Mouse (Mus musculus) MEL (cell line): ENCODE data around the gene Pou6f1.

ENCODE experiments used
- CHD1 ChIP-seq: IDR thresholded peaks from 2 replicates; pipeline ENCODE4 v1.6.1; 2012; ENCODE audit warnings: low read depth, mild to moderate bottlenecking, inconsistent platforms, low read length, improper control_type of control experiment
- GATA1 ChIP-seq: IDR thresholded peaks from 2 replicates; pipeline ENCODE4 v1.6.1; 2011; ENCODE audit warnings: low read depth, low read length, improper control_type of control experiment
- MAX ChIP-seq: IDR thresholded peaks from 2 replicates; pipeline ENCODE4 v1.6.1; 2011; ENCODE audit warnings: low read length, improper control_type of control experiment
- MEF2A ChIP-seq: IDR thresholded peaks from 2 replicates; pipeline ENCODE4 v1.6.1; 2014; ENCODE audit warnings: low read depth, mild to moderate bottlenecking, inconsistent platforms, low read length, improper control_type of control experiment; ENCODE audit not compliant: poor library complexity, insufficient replicate concordance, severe bottlenecking; ENCODE audit errors: extremely low read depth
- MXI1 ChIP-seq: IDR thresholded peaks from 2 replicates; pipeline ENCODE4 v1.6.1; 2011; ENCODE audit warnings: mild to moderate bottlenecking, low read depth, low read length, improper control_type of control experiment
- NELFE ChIP-seq: IDR thresholded peaks from 2 replicates; pipeline ENCODE4 v1.6.1; 2011; ENCODE audit warnings: low read depth, low read length, improper control_type of control experiment
- NRF1 ChIP-seq: IDR thresholded peaks from 2 replicates; pipeline ENCODE4 v1.6.1; 2014; ENCODE audit warnings: low read depth, mild to moderate bottlenecking, inconsistent platforms, low read length, improper control_type of control experiment, moderate library complexity; ENCODE audit not compliant: poor library complexity, insufficient read depth, severe bottlenecking
- POLR2A ChIP-seq, 2 experiments: IDR thresholded peaks; 2 replicates each; pipeline ENCODE4 v1.6.1; 2011 to 2012; ENCODE audit warnings: low read length in 2 of 2, mild to moderate bottlenecking in 2 of 2, control low read depth in 1 of 2, improper control_type of control experiment in 1 of 2, low read depth in 1 of 2, moderate library complexity in 1 of 2; ENCODE audit not compliant: control insufficient read depth in 1 of 2, insufficient read depth in 1 of 2, poor library complexity in 1 of 2
- POLR2AphosphoS2 ChIP-seq: IDR thresholded peaks from 2 replicates; pipeline ENCODE4 v1.6.1; 2011; ENCODE audit warnings: low read length, improper control_type of control experiment
- SMC3 ChIP-seq: IDR thresholded peaks from 2 replicates; pipeline ENCODE4 v1.6.1; 2011; ENCODE audit warnings: low read depth, low read length, improper control_type of control experiment
- TCF12 ChIP-seq: IDR thresholded peaks from 2 replicates; pipeline ENCODE4 v1.6.1; 2014; ENCODE audit warnings: low read depth, mild to moderate bottlenecking, inconsistent platforms, low read length, improper control_type of control experiment, moderate library complexity

DNA sequence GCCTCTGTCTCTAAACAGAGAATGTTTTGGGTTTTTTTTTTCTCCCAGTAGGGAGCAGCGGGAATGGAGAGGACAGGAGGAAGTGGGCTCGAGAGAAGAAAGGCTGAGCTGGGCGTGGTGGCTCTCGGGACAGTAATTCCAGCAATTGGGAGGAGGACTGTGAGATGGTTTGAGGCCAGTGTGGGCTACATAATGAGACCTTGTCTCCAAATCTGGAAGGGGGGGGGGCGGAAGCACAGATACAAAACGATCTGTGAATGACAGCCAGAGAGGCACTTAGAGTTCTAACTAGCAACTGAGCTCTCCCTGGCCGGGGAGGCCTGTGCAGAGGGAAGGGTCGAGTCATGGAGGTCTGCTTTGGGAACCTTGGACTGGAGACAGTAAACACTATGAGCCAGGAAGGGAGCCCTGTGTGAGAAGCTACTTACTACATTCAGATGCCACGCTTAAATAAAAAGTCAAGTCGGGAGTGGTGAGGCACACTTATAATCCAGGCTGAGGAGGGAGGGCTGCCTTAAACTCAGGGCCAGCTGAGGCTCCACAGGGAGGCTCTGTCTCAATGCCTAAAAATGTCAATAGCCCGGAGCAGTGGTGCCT, 28.1 kb upstream of the Pou6f1 start:
- TF ChIP-seq SMC3: no peak
- no peak for TF ChIP-seq GATA1
- no peak for TF ChIP-seq NRF1
- no peak for TF ChIP-seq MEF2A
- TF ChIP-seq POLR2A (IDR thresholded peaks at IDR 0.05; ENCODE audit: control insufficient read depth in 1 of 2, insufficient read depth in 1 of 2, low read depth in 1 of 2, low read length in 2 of 2, poor library complexity in 1 of 2): no peak
- TF ChIP-seq NELFE: no peak
- no peak for TF ChIP-seq CHD1
- TF ChIP-seq MXI1: no peak
- no peak for TF ChIP-seq POLR2AphosphoS2
- TF ChIP-seq TCF12: no peak
- no peak for TF ChIP-seq MAX
